Mouse (Mus musculus) regulatory T cell (primary cell): Measurements from ENCODE around the gene Pgam5.

Experiments used
- in situ Hi-C: fragments of 300-600 bp; cut with MboI, MseI; formaldehyde crosslinking; loops from one replicate; pipeline ENCODE4 v1.15.1; 2025; ENCODE audit warnings: high pct_unique_total_duplicates

Pgam5 gene

GRCm38 (mm10) chr5:110269141-110270101 is at the start of gene Pgam5:
TSS of gene Pgam5 (minus strand) at chr5:110269913.
- in situ Hi-C loops: no loop called here

DNA sequence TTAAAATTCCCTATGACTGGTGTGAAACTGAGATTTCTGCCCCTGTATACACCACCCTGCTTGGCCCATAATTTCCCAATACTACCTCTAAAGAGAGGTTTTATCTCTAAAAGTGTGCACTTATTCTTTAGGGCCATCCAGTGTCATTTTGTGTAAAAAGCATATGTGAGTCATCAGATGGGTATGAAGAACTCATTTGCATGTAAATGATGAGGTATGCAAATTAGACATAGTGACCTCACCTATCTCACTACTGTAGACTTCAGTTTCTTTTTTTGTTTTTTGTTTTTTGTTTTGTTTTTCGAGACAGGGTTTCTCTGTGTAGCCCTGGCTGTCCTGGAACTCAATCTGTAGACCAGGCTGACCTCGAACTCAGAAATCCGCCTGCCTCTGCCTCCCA is 43.4 kb upstream of the Pgam5 start:
- in situ Hi-C loops: loop anchor here (25.0 kb wide), 1 partner anchor 1701 kb away; no protein-coding TSS in a partner anchor

DNA sequence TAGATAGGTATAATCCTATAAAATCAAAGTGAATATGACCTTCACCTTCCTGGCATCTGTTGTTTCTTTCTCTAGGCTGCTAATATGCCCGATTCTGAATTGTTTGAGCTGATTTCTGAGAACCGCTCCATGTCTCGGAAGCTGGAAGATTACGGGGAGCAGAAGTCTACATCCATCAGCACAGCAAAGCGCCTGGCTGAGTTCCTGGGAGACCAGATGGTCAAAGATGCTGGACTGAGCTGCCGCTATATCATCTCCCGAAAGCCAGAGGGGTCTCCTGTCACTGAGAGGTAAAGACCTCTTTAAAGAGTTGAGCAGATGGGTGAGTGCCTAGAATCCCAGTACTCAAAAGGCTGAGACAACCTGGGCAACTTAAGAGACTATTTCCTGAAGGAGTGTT is 39.1 kb upstream of the Pgam5 start:
- in situ Hi-C loops: loop anchor here (25.0 kb wide), 1 partner anchor 1697 kb away; no protein-coding TSS in a partner anchor

- in situ Hi-C loops: loop anchor here (25.0 kb wide), 1 partner anchor 1688 kb away; no protein-coding TSS in a partner anchor
These were observed 30.9 kb upstream of the Pgam5 start for GRCm38 (mm10) chr5:110300591-110300990.

DNA sequence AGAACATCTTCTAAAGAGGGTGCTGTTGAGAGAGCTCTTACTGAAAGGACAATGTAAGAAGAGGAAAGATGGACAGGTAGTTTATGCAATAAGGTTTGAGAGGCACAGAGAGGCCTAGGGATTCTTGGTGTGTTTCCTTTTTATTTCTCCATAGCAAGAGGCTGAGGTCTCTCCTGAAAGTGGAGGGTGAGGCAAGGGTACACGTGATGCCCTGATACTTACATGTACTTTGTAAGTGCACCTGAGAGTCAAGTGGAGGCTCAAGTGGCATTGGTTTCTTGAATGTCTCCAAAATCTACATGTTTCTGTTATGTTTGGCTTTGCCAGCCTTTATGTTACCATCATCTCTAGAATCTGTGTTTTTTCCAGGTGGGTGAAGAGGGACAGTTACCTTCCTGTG is 26.9 kb upstream of the Pgam5 start:
- in situ Hi-C loops: no loop called here

DNA sequence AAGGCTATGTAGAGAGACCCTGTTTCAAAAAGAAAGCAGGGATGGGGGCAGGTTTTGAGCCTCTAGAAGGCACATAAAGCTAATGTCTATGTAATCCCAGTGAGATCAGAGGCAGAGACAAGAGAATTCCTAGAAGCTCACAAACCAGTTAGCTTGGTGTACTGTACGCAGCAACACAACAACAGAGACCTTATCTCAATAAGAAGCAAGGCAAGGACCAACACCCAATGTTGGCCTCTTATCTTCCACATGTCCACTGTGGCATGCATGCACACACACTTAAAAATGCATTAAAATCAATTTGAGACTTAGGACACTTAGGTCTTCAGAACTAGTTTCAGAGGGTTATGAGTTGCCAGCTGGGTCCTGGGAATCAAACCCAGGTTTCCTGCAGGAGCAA is 21.9 kb upstream of the Pgam5 start:
- in situ Hi-C loops: loop anchor here (5.0 kb wide), 1 partner anchor 39 kb away; no protein-coding TSS in a partner anchor

GRCm38 (mm10) chr5:110287084-110287475 is 17.4 kb upstream of the Pgam5 start:
- in situ Hi-C loops: no loop called here

GRCm38 (mm10) chr5:110286446-110287083 is 16.9 kb upstream of the Pgam5 start:
- in situ Hi-C loops: no loop called here

GRCm38 (mm10) chr5:110285770-110286445 is 16.2 kb upstream of the Pgam5 start, which contains the start of the genes Pxmp2 and Pole:
TSS of gene Pxmp2 (minus strand) at chr5:110286186.
TSS of gene Pole (plus strand) at chr5:110286306.
- in situ Hi-C loops: no loop called here

DNA sequence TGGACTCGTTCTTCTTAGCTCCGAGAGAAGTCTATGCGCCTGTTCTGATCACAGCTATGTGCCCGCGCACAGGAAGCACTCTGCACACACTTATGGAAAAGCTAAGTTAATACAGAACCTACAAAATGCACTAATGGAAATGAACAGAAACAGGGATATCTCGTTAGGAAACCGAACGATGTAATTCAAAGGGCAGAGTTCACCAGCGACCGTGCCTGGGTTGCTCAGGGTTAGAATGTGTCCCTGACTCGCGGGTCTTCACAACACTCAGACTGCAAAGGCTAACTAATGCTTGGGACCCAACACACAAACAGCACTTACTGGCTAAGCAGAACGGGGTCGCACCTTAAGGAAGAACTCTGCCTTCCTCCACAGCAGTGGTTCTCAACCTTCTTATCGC is 15.4 kb upstream of the Pgam5 start:
- in situ Hi-C loops: no loop called here

- in situ Hi-C loops: no loop called here
These were observed 14.8 kb upstream of the Pgam5 start for GRCm38 (mm10) chr5:110284536-110284935.

GRCm38 (mm10) chr5:110281984-110282383 is 12.3 kb upstream of the Pgam5 start:
- in situ Hi-C loops: no loop called here

GRCm38 (mm10) chr5:110276910-110277309 is 7.2 kb upstream of the Pgam5 start:
- in situ Hi-C loops: no loop called here

DNA sequence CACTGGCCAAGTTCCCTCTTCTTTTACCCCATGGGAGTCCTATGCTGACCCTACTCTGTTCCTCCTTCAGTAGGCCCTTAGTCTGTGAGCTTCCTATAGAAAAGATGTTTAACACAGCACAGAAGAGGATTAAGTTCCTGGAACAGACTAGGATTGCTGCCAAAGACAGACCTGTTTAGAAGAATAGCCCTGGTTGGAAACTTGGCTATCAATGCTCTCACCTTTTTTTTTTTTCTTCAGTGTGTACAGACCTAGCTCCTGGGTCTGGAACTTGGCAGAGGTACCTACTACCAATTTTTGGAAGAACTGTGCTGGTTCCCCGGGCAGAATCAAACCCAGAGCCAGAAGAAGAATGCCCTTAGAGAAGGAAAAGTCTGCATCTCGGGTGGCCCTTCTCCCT is 6.7 kb upstream of the Pgam5 start:
- in situ Hi-C loops: no loop called here

GRCm38 (mm10) chr5:110274846-110275245 is 5.1 kb upstream of the Pgam5 start:
- in situ Hi-C loops: no loop called here

- in situ Hi-C loops: no loop called here
These were observed 4.4 kb upstream of the Pgam5 start for GRCm38 (mm10) chr5:110274147-110274546.

GRCm38 (mm10) chr5:110270242-110270641 is 529 bp upstream of the Pgam5 start:
- in situ Hi-C loops: no loop called here

DNA sequence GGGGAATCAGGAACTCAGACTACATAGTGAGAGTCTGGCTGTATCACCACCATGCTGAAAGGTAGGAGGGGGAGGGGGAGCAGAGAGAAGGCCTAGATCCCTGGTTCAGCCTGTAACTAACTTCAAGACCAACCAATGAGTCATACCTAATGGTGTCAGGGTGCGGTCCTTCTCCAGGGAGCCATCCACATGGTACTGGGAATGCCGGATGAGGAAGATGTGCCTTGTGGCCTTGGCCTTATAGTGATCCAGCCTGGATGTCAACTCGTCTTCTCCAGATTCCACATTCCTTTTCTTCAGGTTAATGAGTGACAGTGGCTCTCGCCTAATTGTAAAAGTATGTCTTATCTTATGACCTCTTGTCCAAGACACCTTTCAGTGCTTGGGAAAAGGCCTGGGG is 2.8 kb downstream of the Pgam5 start:
- in situ Hi-C loops: no loop called here

GRCm38 (mm10) chr5:110244091-110244490 is 25.6 kb downstream of the Pgam5 start:
- in situ Hi-C loops: no loop called here

- in situ Hi-C loops: no loop called here
These were observed 37.4 kb downstream of the Pgam5 start for GRCm38 (mm10) chr5:110232346-110232745.

- in situ Hi-C loops: no loop called here
These were observed 38.1 kb downstream of the Pgam5 start for GRCm38 (mm10) chr5:110231638-110232037.
